Mouse (Mus musculus): Measurements from ENCODE around the gene Fn1. TPM values are rescaled to one million over a fixed set of nuclear protein-coding genes. Genes with fewer than 3 reads are reported as not detected.

Fn1 gene
- total RNA-seq (2021) = 100 to 1,000 TPM; 658 to 717 TPM
- long read RNA-seq, experiment 1, full-length matches to known transcripts = 24 of 155 reads
- long read RNA-seq, experiment 1, partial matches to known transcripts = 103 of 155 reads
- long read RNA-seq, experiment 1, other reads (novel, unspliced or antisense) = 28 of 155 reads
- long read RNA-seq, experiment 2, full-length matches to known transcripts = 86 of 292 reads
- long read RNA-seq, experiment 2, partial matches to known transcripts = 152 of 292 reads
- long read RNA-seq, experiment 2, other reads (novel, unspliced or antisense) = 54 of 292 reads

DNA sequence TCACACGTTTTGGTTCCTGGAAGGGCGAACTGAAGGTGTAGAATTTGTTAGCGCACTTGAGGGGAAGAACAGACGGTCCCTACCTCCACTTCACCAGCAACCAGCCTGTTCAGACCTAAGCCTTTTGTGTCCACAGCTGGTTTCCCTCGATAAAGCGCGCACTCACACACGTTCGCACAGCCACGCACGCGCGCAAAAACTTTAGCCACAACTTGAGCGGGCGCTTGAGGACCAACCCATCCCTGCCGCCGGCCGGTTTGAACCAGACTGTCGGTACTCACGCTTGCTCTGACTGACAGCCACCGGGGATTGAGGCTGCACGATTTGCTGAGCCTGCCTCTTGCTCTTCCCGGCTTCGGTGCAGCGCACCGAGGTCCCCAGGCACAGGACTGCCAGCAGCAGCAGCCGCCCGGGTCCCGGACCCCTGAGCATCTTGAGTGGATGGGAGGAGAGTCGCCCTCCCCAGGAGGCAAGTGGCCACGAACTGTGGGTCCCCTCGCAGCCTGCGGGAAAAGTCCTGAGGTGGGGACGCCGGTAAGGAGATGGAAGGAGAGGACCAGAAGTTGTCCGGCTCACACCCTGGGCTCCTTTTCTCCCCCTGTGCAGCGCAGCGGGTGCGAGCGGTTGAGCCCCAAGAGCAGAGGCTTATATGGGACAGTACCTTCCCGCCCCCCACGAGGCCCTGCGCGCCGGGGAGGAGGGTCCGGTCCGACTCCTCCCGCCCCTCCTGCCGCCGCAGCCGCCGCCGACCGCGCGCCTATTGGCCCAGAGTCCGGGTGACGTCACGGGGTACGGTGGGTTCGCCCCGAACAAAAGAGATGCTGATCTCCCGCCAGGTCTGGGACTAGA lies at the start of gene Fn1:
TSS of gene Fn1 (minus strand) at position 650 of the 849 bp plus-strand sequence.
- DNase-seq (ENCODE audit: low spot score in 2 of 2) = peak; percentile 96 to 98

DNA sequence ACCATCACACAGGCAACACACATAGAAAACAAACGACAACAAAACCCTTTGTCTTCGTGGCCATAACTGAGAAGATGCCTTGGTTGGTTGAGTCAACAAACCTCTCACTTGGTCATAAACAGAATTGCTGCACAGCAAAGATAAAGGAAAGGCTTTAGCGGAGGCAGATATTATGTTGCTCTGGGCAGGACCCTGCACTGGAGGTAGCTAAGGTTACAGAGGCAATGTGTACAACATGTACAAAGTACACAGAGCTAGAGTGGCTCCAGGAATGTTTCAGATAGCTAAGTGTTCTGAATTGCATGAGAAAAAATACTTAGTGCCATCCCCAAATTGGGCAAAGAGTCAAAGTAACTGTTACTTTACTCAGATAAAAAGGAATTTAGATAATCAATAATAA lies 43.1 kb upstream of the Fn1 start:
- no peak for DNase-seq (ENCODE audit: low spot score in 2 of 2)

DNA sequence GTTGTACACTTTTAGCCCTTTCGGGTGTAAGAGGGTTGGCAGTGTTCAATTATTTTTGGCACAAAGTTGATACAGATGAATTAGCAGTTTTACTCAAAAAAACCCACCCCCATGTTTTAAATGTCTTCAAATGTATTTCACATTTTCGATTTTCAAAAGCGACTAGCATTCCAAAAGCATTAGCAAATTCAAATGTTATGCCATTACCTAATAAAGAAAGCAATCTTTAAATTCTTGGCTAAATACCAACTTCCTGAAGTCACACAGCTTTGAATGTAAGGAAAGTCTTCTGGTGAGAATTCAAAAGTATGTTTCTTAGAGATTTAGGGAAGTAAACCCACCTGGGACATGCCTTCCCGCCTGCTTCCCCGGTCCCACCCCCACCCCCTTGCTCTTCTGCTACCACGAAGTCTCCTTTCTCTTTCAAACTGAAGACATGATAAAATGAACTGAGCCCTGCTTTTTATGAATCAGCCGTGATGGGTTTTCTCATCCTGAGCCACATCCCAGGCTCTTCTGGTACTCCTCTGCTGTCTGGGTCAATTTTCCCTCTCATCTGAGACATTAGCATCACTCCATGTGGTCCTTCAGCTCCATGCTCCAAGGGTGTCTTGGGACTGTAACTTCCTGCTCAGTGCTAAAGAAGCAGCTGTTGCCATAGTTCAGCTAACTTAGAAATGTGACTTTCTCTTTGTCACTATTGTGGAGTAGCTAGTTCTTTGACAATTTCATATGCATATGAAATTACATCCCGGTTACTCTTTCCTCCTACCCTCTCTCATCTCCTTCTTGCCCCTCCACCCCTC lies 38.7 kb upstream of the Fn1 start:
- no peak for DNase-seq (ENCODE audit: low spot score in 2 of 2)

DNA sequence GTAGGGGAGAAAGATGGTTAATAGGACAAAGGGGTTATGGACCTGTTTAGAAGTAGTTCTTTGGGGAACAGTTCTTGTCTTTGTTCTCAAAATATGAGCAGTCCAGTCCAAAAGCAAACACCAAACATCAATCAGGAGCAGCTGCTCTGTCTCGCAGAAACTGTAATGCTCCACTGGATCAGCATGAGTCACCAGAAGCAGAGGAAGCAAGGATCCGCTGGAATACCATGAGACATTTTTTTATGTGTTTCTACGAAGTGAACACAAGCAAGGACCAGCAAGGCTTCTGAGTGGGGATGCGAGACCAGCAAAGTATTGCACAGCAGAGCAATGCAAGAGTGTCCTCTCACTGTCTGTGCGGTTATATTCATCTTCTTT lies 35.9 kb upstream of the Fn1 start:
- no peak for DNase-seq (ENCODE audit: low spot score in 2 of 2)

- DNase-seq (ENCODE audit: low spot score in 2 of 2) = no peak
These were observed 35.4 kb upstream of the Fn1 start for GRCm38 (mm10) chr1:71688272-71688925.

DNA sequence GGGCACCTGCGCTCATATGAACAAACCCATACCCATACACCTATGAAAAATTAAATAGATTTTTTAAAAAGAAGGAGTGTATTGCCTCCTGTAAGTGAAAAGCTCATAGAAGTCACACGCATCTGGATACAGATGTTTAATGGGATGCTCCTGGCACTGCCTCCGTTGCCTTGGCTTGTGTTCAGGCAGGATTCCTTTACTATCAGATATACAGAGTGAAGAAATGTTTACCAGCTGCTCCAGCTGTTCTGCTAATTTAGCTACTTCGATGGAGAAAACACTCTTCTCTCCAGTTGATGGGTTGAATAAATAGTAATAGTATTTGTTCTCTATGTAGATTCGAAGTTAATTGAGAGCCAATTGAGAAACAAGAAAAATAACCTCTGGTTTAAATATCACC lies 33.8 kb upstream of the Fn1 start:
- peak in 1 of 2 experiments; percentile 56 for DNase-seq (ENCODE audit: low spot score in 2 of 2)

GRCm38 (mm10) chr1:71683736-71684135 lies 30.7 kb upstream of the Fn1 start:
- DNase-seq (ENCODE audit: low spot score in 2 of 2) = peak in 1 of 2 experiments; percentile 24

GRCm38 (mm10) chr1:71682194-71682715 lies 29.3 kb upstream of the Fn1 start:
- no peak for DNase-seq (ENCODE audit: low spot score in 2 of 2)

GRCm38 (mm10) chr1:71681306-71681705 lies 28.3 kb upstream of the Fn1 start:
- no peak for DNase-seq (ENCODE audit: low spot score in 2 of 2)

DNA sequence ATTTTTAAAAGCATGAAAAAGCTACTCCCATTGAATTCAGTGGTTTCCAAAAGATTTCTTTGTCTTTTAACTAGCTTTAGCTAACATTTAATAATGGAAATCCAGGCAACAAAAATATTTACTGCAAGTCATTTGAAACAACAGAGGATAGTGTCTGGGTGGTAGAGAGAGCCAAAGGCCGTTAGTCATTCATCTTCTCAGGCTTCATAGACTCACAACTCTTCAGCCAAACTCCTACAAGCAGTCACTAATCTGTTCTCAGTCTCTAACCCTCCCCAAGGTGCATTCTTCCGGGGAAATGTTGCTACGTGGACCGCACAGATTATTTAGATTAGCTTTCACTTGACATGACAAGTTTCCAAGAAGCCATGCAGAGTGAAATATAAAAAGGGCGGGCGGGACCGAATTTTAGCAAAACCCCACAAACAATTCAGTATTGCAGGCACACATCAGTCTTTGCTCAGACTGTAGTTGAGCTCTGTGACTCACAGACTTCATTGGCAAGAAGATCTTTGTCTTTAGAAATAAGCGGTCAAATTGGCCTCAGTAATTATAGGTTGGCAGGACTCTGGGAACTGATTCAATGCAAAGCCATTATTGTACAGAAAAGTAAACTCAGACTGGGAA lies 27.2 kb upstream of the Fn1 start:
- no peak for DNase-seq (ENCODE audit: low spot score in 2 of 2)

GRCm38 (mm10) chr1:71675420-71675819 lies 22.4 kb upstream of the Fn1 start:
- no peak for DNase-seq (ENCODE audit: low spot score in 2 of 2)

DNA sequence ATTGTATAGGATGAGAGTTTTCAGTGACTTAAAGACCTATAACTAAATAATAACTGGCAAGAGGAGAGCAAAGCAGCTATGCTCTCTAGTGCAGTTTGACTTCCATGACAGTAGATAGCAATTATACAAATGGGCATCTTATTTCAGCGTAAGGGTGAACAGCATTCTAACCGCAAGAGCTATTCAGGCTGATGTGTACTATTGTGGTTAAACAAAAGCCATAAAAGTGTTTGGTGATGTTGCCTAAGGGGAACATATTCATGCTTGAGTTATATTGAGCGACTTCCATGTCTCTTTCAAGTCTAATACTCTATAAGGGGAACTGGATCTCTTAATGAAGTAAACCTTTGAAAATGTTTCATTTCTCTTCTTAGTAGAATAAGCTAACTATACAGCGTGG lies 21.3 kb upstream of the Fn1 start:
- no peak for DNase-seq (ENCODE audit: low spot score in 2 of 2)

- DNase-seq (ENCODE audit: low spot score in 2 of 2) = no peak
These were observed 20.5 kb upstream of the Fn1 start for GRCm38 (mm10) chr1:71673398-71673910.

DNA sequence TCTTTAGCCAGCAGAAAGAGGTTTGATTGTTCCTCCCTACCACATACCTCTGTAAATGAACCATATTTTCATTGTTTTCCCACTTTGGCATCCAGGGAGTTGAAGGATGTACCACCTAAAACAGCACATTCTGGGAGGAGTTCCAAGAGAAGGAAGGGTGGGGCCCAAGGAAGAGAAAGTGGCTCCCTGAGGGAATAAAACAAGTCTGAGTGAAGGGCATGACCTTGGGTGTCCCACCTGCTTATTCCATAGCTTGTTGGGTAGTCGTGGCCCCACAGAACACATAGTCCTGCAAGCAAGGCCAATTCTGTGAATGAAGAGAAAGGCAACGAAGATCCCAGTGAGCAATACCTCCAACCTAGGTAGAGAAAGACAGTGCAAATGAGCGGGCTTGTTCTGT lies 19.3 kb upstream of the Fn1 start:
- no peak for DNase-seq (ENCODE audit: low spot score in 2 of 2)

GRCm38 (mm10) chr1:71663242-71663641 lies 10.2 kb upstream of the Fn1 start:
- DNase-seq (ENCODE audit: low spot score in 2 of 2) = no peak

DNA sequence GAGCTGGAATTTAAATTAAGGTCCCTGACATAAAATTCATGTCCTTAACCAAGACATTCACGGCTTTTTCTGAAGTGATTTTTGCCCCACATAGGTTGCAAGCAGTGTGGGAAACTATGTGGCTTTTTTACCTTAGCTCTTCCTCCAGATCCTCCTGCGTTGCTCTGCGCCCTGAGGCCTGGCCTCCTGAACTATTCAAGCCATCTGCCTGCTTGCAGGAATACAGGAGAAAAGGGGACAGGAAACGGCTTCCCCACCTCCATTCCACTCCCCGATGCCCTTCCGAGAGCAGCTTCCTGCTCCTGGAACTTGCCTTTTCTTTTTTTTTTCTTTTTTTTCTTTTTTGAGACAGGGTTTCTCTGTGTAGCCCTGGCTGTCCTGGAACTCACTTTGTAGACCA lies 5.6 kb upstream of the Fn1 start:
- no peak for DNase-seq (ENCODE audit: low spot score in 2 of 2)

DNA sequence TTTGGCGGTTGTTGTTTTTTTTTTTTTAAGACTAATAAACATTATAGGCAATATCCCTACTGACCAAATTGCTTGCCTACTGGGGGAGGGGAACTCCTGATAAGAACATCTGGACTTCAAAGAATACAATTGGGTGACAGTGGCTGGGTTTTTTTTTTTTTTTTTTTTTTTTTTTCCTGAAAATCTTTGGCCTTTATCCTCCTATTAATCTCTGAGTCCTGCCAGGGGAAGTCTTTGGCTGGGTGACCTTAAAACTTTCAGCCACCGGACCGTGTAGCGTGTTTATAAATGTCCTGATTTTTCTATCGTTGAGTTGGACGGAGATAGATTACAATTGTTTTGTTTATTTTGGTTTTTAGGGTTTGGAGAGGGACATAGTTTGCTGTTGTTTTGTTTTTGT lies 3.3 kb upstream of the Fn1 start:
- no peak for DNase-seq (ENCODE audit: low spot score in 2 of 2)

DNA sequence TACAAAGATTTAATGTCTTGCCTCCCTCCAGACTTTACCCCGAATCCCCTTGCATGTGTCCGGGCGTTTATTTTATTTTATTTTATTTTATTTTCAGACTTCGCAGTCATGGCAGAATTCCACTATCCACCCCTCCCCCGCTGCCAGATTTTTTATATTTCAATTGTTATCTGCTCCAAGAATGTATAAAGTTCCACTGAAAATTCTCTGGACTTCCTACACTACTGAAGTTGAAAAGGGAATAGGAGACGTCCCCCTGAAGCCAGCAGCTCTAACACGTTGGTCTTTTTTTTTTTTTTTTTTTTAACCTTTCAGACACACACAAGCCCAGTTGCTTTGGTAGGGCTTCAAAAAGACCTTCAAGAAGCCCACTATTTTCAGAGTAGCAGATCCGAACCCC lies 1.2 kb upstream of the Fn1 start:
- no peak for DNase-seq (ENCODE audit: low spot score in 2 of 2)

GRCm38 (mm10) chr1:71653400-71654159 lies 580 bp upstream of the Fn1 start:
- peak in 1 of 2 experiments; percentile 40 for DNase-seq (ENCODE audit: low spot score in 2 of 2)

DNA sequence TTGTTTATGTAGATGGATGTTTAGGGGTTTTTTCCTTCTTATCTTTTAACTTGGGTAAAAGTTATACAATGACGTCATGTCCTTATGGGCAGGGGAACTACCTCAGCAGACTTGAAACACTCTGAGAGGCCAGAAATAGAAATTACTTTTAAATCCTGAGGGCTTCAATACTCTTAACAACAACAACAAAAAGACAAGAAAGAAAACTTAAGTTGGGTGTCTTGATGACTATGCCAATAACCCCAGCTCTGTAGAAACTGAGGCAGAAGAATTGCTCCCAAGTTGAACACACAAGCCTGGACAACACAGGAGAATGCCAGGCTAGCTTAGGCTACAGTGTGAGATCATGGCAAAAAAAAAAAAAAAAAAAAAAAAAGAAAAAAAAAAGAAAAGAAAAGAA lies 1.2 kb downstream of the Fn1 start:
- no peak for DNase-seq (ENCODE audit: low spot score in 2 of 2)

Measured in gastrocnemius, postnatal 4 days (tissue).